Mouse (Mus musculus) heart, postnatal 0 days (tissue): ENCODE measurements around the gene Krt1. TPM values are rescaled to one million over a fixed set of nuclear protein-coding genes. Genes with fewer than 3 reads are reported as not detected.

Source experiments
- ATAC-seq: fragments of 200-750 bp; cut with Nextera tagmentation; 2 replicates; pipeline ENCODE4 v1.8.0; 2017; ENCODE audit warnings: low read depth, moderate number of reproducible peaks, moderate library complexity; ENCODE audit not compliant: insufficient read depth
- DNase-seq: peaks from one replicate; pipeline ENCODE4 v3.0.0-alpha.2; 2016; ENCODE audit warnings: low spot score
- H3K27ac ChIP-seq: fragments of 300-500 bp; sonication (generic); 2 replicates; pipeline ENCODE4 v1.5.1; 2014; ENCODE audit warnings: low read depth, mild to moderate bottlenecking
- H3K27me3 ChIP-seq: fragments of 300-500 bp; sonication (generic); 2 replicates; pipeline ENCODE4 v1.6.1; 2014; ENCODE audit warnings: low read length, mixed read lengths; ENCODE audit not compliant: control insufficient read depth, insufficient read depth
- H3K36me3 ChIP-seq: fragments of 300-500 bp; sonication (generic); replicated peaks from 2 replicates; pipeline ENCODE4 v1.6.1; 2014; ENCODE audit warnings: low read length, mixed read lengths; ENCODE audit not compliant: control insufficient read depth, insufficient read depth
- H3K4me1 ChIP-seq: fragments of 300-500 bp; sonication (generic); 2 replicates; pipeline ENCODE4 v1.6.1; 2014; ENCODE audit warnings: antibody characterized with exemption; ENCODE audit not compliant: control insufficient read depth, insufficient read depth
- H3K4me2 ChIP-seq: fragments of 300-500 bp; sonication (generic); 2 replicates; pipeline ENCODE4 v1.6.1; 2014; ENCODE audit warnings: low read depth, mild to moderate bottlenecking, low read length, moderate library complexity
- H3K4me3 ChIP-seq: fragments of 300-500 bp; sonication (generic); 2 replicates; pipeline ENCODE4 v1.5.1; 2014; ENCODE audit warnings: low read depth, low read length
- H3K9ac ChIP-seq: fragments of 300-500 bp; sonication (generic); replicated peaks from 2 replicates; pipeline ENCODE4 v1.6.1; 2014; ENCODE audit warnings: low read depth, low read length, mixed read lengths
- H3K9me3 ChIP-seq: fragments of 300-500 bp; sonication (generic); replicated peaks from 2 replicates; pipeline ENCODE4 v1.6.1; 2016; ENCODE audit warnings: low read length; ENCODE audit not compliant: control insufficient read depth
- CTCF ChIP-seq: IDR thresholded peaks from 2 replicates; pipeline ENCODE4 v1.5.1; 2016; ENCODE audit warnings: antibody characterized with exemption, control low read depth, low read depth
- EP300 ChIP-seq: IDR thresholded peaks from 2 replicates; pipeline ENCODE4 v1.6.1; 2016; ENCODE audit warnings: antibody characterized with exemption, low read depth
- WGBS: fragments of 180-500 bp; shearing (Covaris S2); extraction: QIAGEN DNeasy Blood & Tissue Kit; methylation state at CpG from one replicate; pipeline ENCODE4 v1.1.7; 2014; 5-methylcytosine and 5-hydroxymethylcytosine counted together
- polyA plus RNA-seq: library from polyadenylated mRNA; unstranded; fragments of >200 nt; fragmentation: Nextera tagmentation; extraction: Ambion mirVana; gene quantifications from 2 replicates; pipeline ENCODE4 v1.2.1, GENCODE M21; 2015
- total RNA-seq: library from RNA; depleted of rRNA; stranded (reverse); fragments of >200 nt; gene quantifications from 2 replicates; pipeline ENCODE4 v1.2.3, GENCODE M21; 2014; ENCODE audit warnings: low replicate concordance

The Krt1 gene
- total and polyA plus RNA-seq, 2 experiments from 2014 or later = 0.31 TPM; not detected in 1

DNA sequence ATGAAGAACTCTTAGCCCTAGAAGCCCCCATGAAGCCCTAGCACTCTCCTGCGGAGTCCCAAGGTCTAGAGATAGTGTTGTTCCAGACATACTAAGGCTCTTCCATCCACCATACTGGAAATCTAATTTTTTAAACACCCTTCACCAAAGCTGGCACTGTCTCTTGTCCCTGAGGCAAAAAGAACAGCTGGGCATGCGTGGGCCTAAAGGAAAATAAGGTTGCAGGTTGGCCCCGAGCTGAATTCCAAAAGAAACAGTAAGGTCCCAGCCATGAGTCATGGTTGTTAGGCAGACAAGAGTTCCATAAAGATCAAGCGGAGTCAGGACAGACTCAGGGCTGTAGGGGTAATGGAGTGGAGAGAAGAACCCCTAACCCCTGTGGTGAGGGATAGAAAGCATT, 22.6 kb upstream of the Krt1 start:
- TF ChIP-seq CTCF (no peak), EP300 (no peak)
- 69% methylated on average over 4 of the region's 4 CpGs for WGBS
- ATAC-seq (no peak), DNase-seq (no peak)
- no peak overlapping the region for H3K9ac ChIP-seq
- H3K9me3 ChIP-seq = no peaks in the 10 kb centered on the region
- H3K36me3 ChIP-seq = no peaks in the 10 kb centered on the region
- no peak overlapping the region for H3K4me3 ChIP-seq
- no peak overlapping the region for H3K27ac ChIP-seq
- H3K4me1 ChIP-seq = no peaks in the 10 kb centered on the region
- no peak overlapping the region for H3K4me2 ChIP-seq
- peaks cover 22% of the 10 kb centered on the region; the same call in 1 of the 2 replicates for H3K27me3 ChIP-seq

DNA sequence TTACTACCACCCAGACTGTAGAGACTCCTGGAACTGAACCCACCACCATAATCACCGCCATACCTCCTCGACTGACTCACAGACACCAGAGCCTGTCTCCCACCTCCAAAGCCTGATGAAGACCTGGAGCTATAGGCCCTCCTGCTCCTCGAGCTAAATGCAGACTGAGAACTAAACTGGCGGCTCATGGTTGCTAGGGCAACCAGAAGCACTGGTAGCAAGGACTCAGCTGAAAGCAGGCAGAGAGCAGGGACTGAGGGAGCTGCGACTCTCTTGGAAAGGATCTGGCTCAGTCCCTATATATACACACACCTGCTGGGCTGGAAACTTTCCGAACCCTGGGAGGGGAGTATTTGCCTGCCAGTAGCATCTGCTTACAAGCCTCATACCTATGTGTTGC, 18.8 kb upstream of the Krt1 start, which contains the start of gene Krt77:
Gene Krt77, minus strand, starts transcription at position 275 of the 400 bp plus-strand sequence.
- DNase-seq (no peak), ATAC-seq (no peak)
- Histone ChIP-seq H3K27ac (no peak within 1 kb of the TSS), H3K9ac (no peak within 1 kb of the TSS), H3K4me3 (no peak within 1 kb of the TSS), H3K27me3 (0 out of 2 replicates have a peak, but pooled peaks cover 16% of the 10 kb centered on the region), H3K36me3 (no peaks in the 10 kb centered on the region), H3K9me3 (no peaks in the 10 kb centered on the region), H3K4me2 (no peak within 1 kb of the TSS), H3K4me1 (no peaks in the 10 kb centered on the region)
- WGBS = 33% methylated on average over 6 of the region's 6 CpGs
- no peak for TF ChIP-seq CTCF
- TF ChIP-seq EP300 = no peak

DNA sequence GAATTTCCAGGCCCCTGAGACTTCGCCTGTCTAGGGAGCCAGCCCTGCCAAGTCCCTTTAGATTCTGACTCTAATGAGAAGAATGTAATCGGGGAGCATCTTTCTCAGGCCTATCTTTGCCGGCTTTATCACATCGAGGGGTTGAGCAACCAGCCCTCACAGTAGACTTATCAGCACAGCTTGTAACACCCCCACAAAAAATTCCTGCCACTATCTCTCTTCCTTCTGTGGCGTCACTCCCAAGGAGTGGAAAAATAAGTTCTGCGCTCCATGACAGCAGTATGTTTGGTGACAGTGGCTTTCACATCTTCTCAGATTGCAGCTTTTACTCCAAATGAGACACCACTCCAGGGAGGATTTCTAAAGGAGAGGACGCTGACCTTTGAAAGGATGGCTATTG, 16.2 kb upstream of the Krt1 start:
- DNase-seq (no peak), ATAC-seq (no peak)
- peaks cover 18% of the 10 kb centered on the region; the same call in 1 of the 2 replicates for H3K27me3 ChIP-seq
- WGBS = 43% methylated on average over 7 of the region's 7 CpGs
- H3K4me1 ChIP-seq = no peaks in the 10 kb centered on the region
- no peaks in the 10 kb centered on the region for H3K9me3 ChIP-seq
- H3K27ac ChIP-seq = no peak overlapping the region
- TF ChIP-seq EP300 (no peak), CTCF (no peak)
- no peaks in the 10 kb centered on the region for H3K36me3 ChIP-seq
- no peak overlapping the region for H3K9ac ChIP-seq
- no peak overlapping the region for H3K4me2 ChIP-seq
- no peak overlapping the region for H3K4me3 ChIP-seq

DNA sequence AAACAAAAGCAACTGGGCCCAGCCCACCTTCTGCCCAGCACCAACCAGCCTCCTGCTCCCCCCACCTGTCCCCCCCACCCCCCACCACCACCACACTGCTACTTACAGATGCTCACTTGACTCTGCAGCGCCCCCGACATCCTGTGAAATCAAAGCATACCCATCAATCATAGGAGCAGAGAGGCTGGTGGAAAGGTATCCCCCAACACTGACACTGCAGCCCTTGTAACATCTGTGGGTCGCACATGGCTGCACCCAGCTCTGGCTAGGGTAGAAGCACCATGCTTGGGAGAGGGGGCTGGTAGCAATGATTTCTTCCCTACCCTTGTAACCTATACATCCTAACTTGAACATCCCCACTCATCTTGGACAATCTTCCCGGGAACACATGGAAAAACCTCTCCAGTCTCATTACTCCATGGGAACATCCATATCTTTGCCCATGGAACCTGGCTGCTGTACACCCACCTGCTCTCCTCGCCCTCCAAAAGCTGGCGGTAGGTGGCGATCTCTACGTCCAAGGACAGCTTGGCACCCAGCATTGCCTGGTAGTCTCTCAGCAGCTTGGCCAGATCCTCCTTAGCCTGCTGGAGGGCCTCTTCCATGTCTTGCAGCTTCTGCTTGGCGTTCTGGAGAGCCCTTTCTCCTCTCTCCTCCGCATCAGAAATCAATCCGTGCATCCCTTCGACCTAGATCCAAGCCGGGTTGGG, 10.0 kb upstream of the Krt1 start:
- peaks cover 47% of the 10 kb centered on the region for H3K27me3 ChIP-seq
- peak overlapping the region; percentile 73; the same call in 1 of the 2 replicates for H3K4me2 ChIP-seq
- H3K9ac ChIP-seq = no peak overlapping the region
- no peak overlapping the region for H3K27ac ChIP-seq
- H3K4me1 ChIP-seq = peaks cover 13% of the 10 kb centered on the region; the same call in 1 of the 2 replicates
- WGBS = 43% methylated on average over 13 of the region's 13 CpGs
- H3K4me3 ChIP-seq = no peak overlapping the region
- no peaks in the 10 kb centered on the region for H3K9me3 ChIP-seq
- no peak for DNase-seq
- no peak for ATAC-seq
- no peaks in the 10 kb centered on the region for H3K36me3 ChIP-seq
- TF ChIP-seq EP300 (no peak), CTCF (0 out of 2 replicates have a peak, but pooled peaks have one; percentile 8)

DNA sequence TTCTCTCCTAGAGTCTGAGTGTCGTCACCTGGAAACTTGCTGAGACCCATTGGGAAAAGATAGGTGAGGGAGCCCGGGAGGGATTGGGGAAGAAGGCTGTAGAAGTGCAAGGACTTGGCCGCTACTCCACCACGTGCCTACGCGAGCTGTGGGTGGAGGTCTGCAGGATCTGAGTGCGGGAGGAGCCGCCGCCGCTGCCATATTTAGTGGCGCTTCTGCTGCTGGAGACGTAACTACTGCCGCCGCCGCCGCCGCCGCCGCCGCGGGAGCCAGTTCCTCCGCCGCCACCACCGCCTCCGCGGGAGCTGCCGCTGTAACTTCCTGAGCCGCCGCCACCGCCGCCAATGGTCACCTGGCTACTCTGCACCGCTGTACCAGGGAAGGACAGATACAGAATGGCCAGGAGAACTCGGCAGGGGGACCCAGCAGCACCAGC, 9.2 kb upstream of the Krt1 start:
- DNase-seq = peak; percentile 11
- Histone ChIP-seq H3K27ac (no peak overlapping the region), H3K9me3 (no peaks in the 10 kb centered on the region), H3K4me3 (peak overlapping the region; percentile 44), H3K9ac (no peak overlapping the region), H3K36me3 (no peaks in the 10 kb centered on the region), H3K27me3 (peaks cover 50% of the 10 kb centered on the region), H3K4me1 (peaks cover 13% of the 10 kb centered on the region; the same call in 1 of the 2 replicates), H3K4me2 (peak overlapping the region; percentile 73)
- under 1% methylated on average over 32 of the region's 33 CpGs for WGBS
- TF ChIP-seq EP300 = no peak
- TF ChIP-seq CTCF = no peak
- ATAC-seq = no peak
